Mouse (Mus musculus): ENCODE measurements at regions not wholly inside any gene's neighbourhood (a gene's known extent, or its start where the extent isn't known, plus 50 kb on each side); places are given as distances from the start of the nearest gene placed in this dataset.

GRCm38 (mm10) chr16:71952879-71953406, 355.2 kb upstream of the Robo1 start:
- H3K27me3 ChIP-seq (replicated peaks), result no peaks in the 10 kb centered on the region
- H3K9me3 ChIP-seq (replicated peaks), result no peaks in the 10 kb centered on the region
- no peak overlapping the region for H3K27ac ChIP-seq (ENCODE audit: poor library complexity, severe bottlenecking)
- no peak overlapping the region for H3K4me3 ChIP-seq
- H3K36me3 ChIP-seq, result no peaks in the 10 kb centered on the region
- H3K4me1 ChIP-seq (replicated peaks), result no peaks in the 10 kb centered on the region
- H3K9ac ChIP-seq, result no peak overlapping the region
- ATAC-seq (ENCODE audit: insufficient number of reproducible peaks, low FRiP score), result no peak
- 79% methylated on average over 2 of the region's 2 CpGs for WGBS
- H3K4me2 ChIP-seq, result no peak overlapping the region

- Histone ChIP-seq H3K4me1 (replicated peaks) (no peaks in the 10 kb centered on the region), H3K27me3 (replicated peaks) (no peaks in the 10 kb centered on the region)
Measured at GRCm38 (mm10) chr16:71963579-71963978, 344.5 kb upstream of the Robo1 start.

GRCm38 (mm10) chr16:71973811-71974210, 334.3 kb upstream of the Robo1 start:
- Histone ChIP-seq H3K27me3 (replicated peaks) (no peaks in the 10 kb centered on the region), H3K4me2 (no peak overlapping the region), H3K4me1 (replicated peaks) (no peaks in the 10 kb centered on the region), H3K27ac (ENCODE audit: poor library complexity, severe bottlenecking) (no peak overlapping the region), H3K36me3 (no peaks in the 10 kb centered on the region), H3K9ac (no peak overlapping the region), H3K4me3 (no peak overlapping the region), H3K9me3 (replicated peaks) (no peaks in the 10 kb centered on the region)
- 68% methylated on average over 2 of the region's 2 CpGs for WGBS
- ATAC-seq (ENCODE audit: insufficient number of reproducible peaks, low FRiP score), result no peak

More at GRCm38 (mm10) chr16:71963579-71963978, 344.5 kb upstream of the Robo1 start:
- no peak overlapping the region for H3K27ac ChIP-seq (ENCODE audit: poor library complexity, severe bottlenecking)
- H3K9me3 ChIP-seq (replicated peaks), result no peaks in the 10 kb centered on the region
- no peak overlapping the region for H3K4me3 ChIP-seq
- H3K36me3 ChIP-seq, result no peaks in the 10 kb centered on the region
- H3K4me2 ChIP-seq, result no peak overlapping the region
- no peak overlapping the region for H3K9ac ChIP-seq
- ATAC-seq (ENCODE audit: insufficient number of reproducible peaks, low FRiP score), result no peak

- H3K4me1 ChIP-seq (replicated peaks), result no peaks in the 10 kb centered on the region
- WGBS, result 85% methylated on average over 3 of the region's 3 CpGs
- no peak overlapping the region for H3K4me3 ChIP-seq
- H3K4me2 ChIP-seq, result no peak overlapping the region
- no peaks in the 10 kb centered on the region for H3K27me3 ChIP-seq (replicated peaks)
- H3K9ac ChIP-seq, result no peak overlapping the region
- no peak overlapping the region for H3K27ac ChIP-seq (ENCODE audit: poor library complexity, severe bottlenecking)
- no peaks in the 10 kb centered on the region for H3K36me3 ChIP-seq
- no peak for ATAC-seq (ENCODE audit: insufficient number of reproducible peaks, low FRiP score)
- no peaks in the 10 kb centered on the region for H3K9me3 ChIP-seq (replicated peaks)
Measured at GRCm38 (mm10) chr16:71997634-71998278, 310.4 kb upstream of the Robo1 start.

GRCm38 (mm10) chr16:72027404-72028215, 280.5 kb upstream of the Robo1 start:
- WGBS, result 5% methylated on average over 27 of the region's 27 CpGs

GRCm38 (mm10) chr16:72028216-72028610, 279.9 kb upstream of the Robo1 start:
- ATAC-seq (ENCODE audit: insufficient number of reproducible peaks, low FRiP score), result no peak
- H3K4me2 ChIP-seq, result peak overlapping the region; percentile 96
- peaks cover 12% of the 10 kb centered on the region for H3K4me1 ChIP-seq (replicated peaks)
- H3K27me3 ChIP-seq (replicated peaks), result peaks cover 26% of the 10 kb centered on the region
- H3K9me3 ChIP-seq (replicated peaks), result no peaks in the 10 kb centered on the region
- H3K27ac ChIP-seq (ENCODE audit: poor library complexity, severe bottlenecking), result no peak overlapping the region
- WGBS, result 10% methylated on average over 6 of the region's 6 CpGs
- peak overlapping the region; percentile 58 for H3K4me3 ChIP-seq
- no peaks in the 10 kb centered on the region for H3K36me3 ChIP-seq
- peak overlapping the region; percentile 61; the same call in 1 of the 2 replicates for H3K9ac ChIP-seq

More at GRCm38 (mm10) chr16:72027404-72028215, 280.5 kb upstream of the Robo1 start:
- H3K9me3 ChIP-seq (replicated peaks), result no peaks in the 10 kb centered on the region
- peak overlapping the region; percentile 96 for H3K4me2 ChIP-seq
- H3K4me3 ChIP-seq, result peak overlapping the region; percentile 58
- H3K4me1 ChIP-seq (replicated peaks), result peaks cover 12% of the 10 kb centered on the region
- no peak for ATAC-seq (ENCODE audit: insufficient number of reproducible peaks, low FRiP score)
- no peak overlapping the region for H3K27ac ChIP-seq (ENCODE audit: poor library complexity, severe bottlenecking)
- peaks cover 26% of the 10 kb centered on the region for H3K27me3 ChIP-seq (replicated peaks)
- no peaks in the 10 kb centered on the region for H3K36me3 ChIP-seq
- H3K9ac ChIP-seq, result peak overlapping the region; percentile 61; the same call in 1 of the 2 replicates

- H3K4me2 ChIP-seq, result peak overlapping the region; percentile 96
- WGBS, result 2% methylated on average over 18 of the region's 18 CpGs
- H3K27ac ChIP-seq (ENCODE audit: poor library complexity, severe bottlenecking), result no peak overlapping the region
- no peaks in the 10 kb centered on the region for H3K9me3 ChIP-seq (replicated peaks)
- peaks cover 26% of the 10 kb centered on the region for H3K27me3 ChIP-seq (replicated peaks)
- H3K4me1 ChIP-seq (replicated peaks), result peaks cover 12% of the 10 kb centered on the region
- no peak for ATAC-seq (ENCODE audit: insufficient number of reproducible peaks, low FRiP score)
- H3K4me3 ChIP-seq, result peak overlapping the region; percentile 58
- no peaks in the 10 kb centered on the region for H3K36me3 ChIP-seq
- peak overlapping the region; percentile 59; the same call in 1 of the 2 replicates for H3K9ac ChIP-seq
Measured at GRCm38 (mm10) chr16:72028798-72029197, 279.3 kb upstream of the Robo1 start.

- Histone ChIP-seq H3K9ac (peak overlapping the region; percentile 59; the same call in 1 of the 2 replicates), H3K4me3 (peak overlapping the region; percentile 58), H3K4me2 (peak overlapping the region; percentile 96), H3K36me3 (no peaks in the 10 kb centered on the region), H3K4me1 (replicated peaks) (peaks cover 12% of the 10 kb centered on the region), H3K27ac (ENCODE audit: poor library complexity, severe bottlenecking) (no peak overlapping the region), H3K27me3 (replicated peaks) (peaks cover 26% of the 10 kb centered on the region), H3K9me3 (replicated peaks) (no peaks in the 10 kb centered on the region)
- 6% methylated on average over 4 of the region's 4 CpGs for WGBS
- ATAC-seq (ENCODE audit: insufficient number of reproducible peaks, low FRiP score), result no peak
Measured at GRCm38 (mm10) chr16:72029273-72029672, 278.8 kb upstream of the Robo1 start.

GRCm38 (mm10) chr16:72068254-72068653, 239.9 kb upstream of the Robo1 start:
- Histone ChIP-seq H3K27me3 (replicated peaks) (no peaks in the 10 kb centered on the region), H3K9ac (no peak overlapping the region), H3K36me3 (no peaks in the 10 kb centered on the region), H3K4me2 (no peak overlapping the region), H3K4me1 (replicated peaks) (no peaks in the 10 kb centered on the region), H3K9me3 (replicated peaks) (no peaks in the 10 kb centered on the region), H3K4me3 (no peak overlapping the region), H3K27ac (ENCODE audit: poor library complexity, severe bottlenecking) (no peak overlapping the region)
- no peak for ATAC-seq (ENCODE audit: insufficient number of reproducible peaks, low FRiP score)
- 50% methylated on average over 1 of the region's 1 CpGs for WGBS

GRCm38 (mm10) chr16:72069581-72069980, 238.5 kb upstream of the Robo1 start:
- Histone ChIP-seq H3K4me1 (replicated peaks) (no peaks in the 10 kb centered on the region), H3K4me2 (no peak overlapping the region), H3K9me3 (replicated peaks) (no peaks in the 10 kb centered on the region), H3K9ac (no peak overlapping the region), H3K36me3 (no peaks in the 10 kb centered on the region), H3K27me3 (replicated peaks) (no peaks in the 10 kb centered on the region), H3K4me3 (no peak overlapping the region), H3K27ac (ENCODE audit: poor library complexity, severe bottlenecking) (no peak overlapping the region)
- no peak for ATAC-seq (ENCODE audit: insufficient number of reproducible peaks, low FRiP score)
- 61% methylated on average over 2 of the region's 2 CpGs for WGBS

GRCm38 (mm10) chr16:72071756-72072471, 236.2 kb upstream of the Robo1 start:
- Histone ChIP-seq H3K9ac (no peak overlapping the region), H3K36me3 (no peaks in the 10 kb centered on the region), H3K4me3 (no peak overlapping the region), H3K27ac (ENCODE audit: poor library complexity, severe bottlenecking) (no peak overlapping the region), H3K4me2 (no peak overlapping the region), H3K9me3 (replicated peaks) (no peaks in the 10 kb centered on the region), H3K4me1 (replicated peaks) (no peaks in the 10 kb centered on the region), H3K27me3 (replicated peaks) (no peaks in the 10 kb centered on the region)
- ATAC-seq (ENCODE audit: insufficient number of reproducible peaks, low FRiP score), result no peak
- 80% methylated on average over 2 of the region's 2 CpGs for WGBS
